Mouse (Mus musculus) MEL (cell line): ENCODE results near the gene Mrvi1. TPM values are rescaled to one million over a fixed set of nuclear protein-coding genes. Genes with fewer than 3 reads are reported as not detected.

Experiments used
- DNase-seq: peaks from one replicate; pipeline ENCODE4 v3.0.0; 2011; ENCODE audit warnings: low read depth, low spot score
- H3K27ac ChIP-seq: 2 replicates; pipeline ENCODE4 v1.5.1; 2012; ENCODE audit warnings: low read depth, mild to moderate bottlenecking, control low read depth, low read length, moderate library complexity; ENCODE audit not compliant: control insufficient read depth
- H3K27me3 ChIP-seq, 2 experiments: fragments of 150-350 bp in 1 of 2; sonication (generic) in 1 of 2; 2 replicates each; pipeline ENCODE4 v1.6.1; 2012; ENCODE audit warnings: low read length in 2 of 2, mild to moderate bottlenecking in 2 of 2, improper control_type of control experiment in 1 of 2, moderate library complexity in 1 of 2; ENCODE audit not compliant: insufficient read depth in 2 of 2, control insufficient read depth in 1 of 2
- H3K36me3 ChIP-seq, 2 experiments: 2 replicates each; pipeline ENCODE4 v1.6.1; 2012 to 2014; ENCODE audit warnings: low read length in 2 of 2, improper control_type of control experiment in 1 of 2, inconsistent platforms in 1 of 2, mild to moderate bottlenecking in 1 of 2; ENCODE audit not compliant: insufficient read depth in 2 of 2, control insufficient read depth in 1 of 2
- H3K4me1 ChIP-seq, 2 experiments: fragments of 150-350 bp in 1 of 2; sonication (generic) in 1 of 2; 2 replicates each; pipeline ENCODE4 v1.6.1; 2012; ENCODE audit warnings: low read length in 2 of 2, improper control_type of control experiment in 1 of 2, mild to moderate bottlenecking in 1 of 2; ENCODE audit not compliant: insufficient read depth in 2 of 2, control insufficient read depth in 1 of 2
- H3K4me3 ChIP-seq, 2 experiments: fragments of 150-350 bp in 1 of 2; sonication (generic) in 1 of 2; 2 replicates each; pipeline ENCODE4 v1.5.1; 2012; ENCODE audit warnings: low read depth in 2 of 2, low read length in 2 of 2, mild to moderate bottlenecking in 2 of 2, moderate library complexity in 2 of 2, control low read depth in 1 of 2, improper control_type of control experiment in 1 of 2; ENCODE audit not compliant: control insufficient read depth in 1 of 2, insufficient read depth in 1 of 2
- H3K79me2 ChIP-seq: 2 replicates; pipeline ENCODE4 v1.6.1; 2012; ENCODE audit warnings: mild to moderate bottlenecking, low read length, moderate library complexity; ENCODE audit not compliant: control insufficient read depth, poor library complexity, insufficient read depth
- H3K9ac ChIP-seq: 2 replicates; pipeline ENCODE4 v1.6.1; 2012; ENCODE audit warnings: low read depth, mild to moderate bottlenecking, control low read depth, low read length, moderate library complexity; ENCODE audit not compliant: control insufficient read depth, poor library complexity, severe bottlenecking
- H3K9me3 ChIP-seq: fragments of 150-350 bp; sonication (generic); replicated peaks from 2 replicates; pipeline ENCODE4 v1.6.1; 2012; ENCODE audit warnings: mild to moderate bottlenecking, low read length, improper control_type of control experiment, moderate library complexity; ENCODE audit not compliant: insufficient read depth
- BHLHE40 ChIP-seq: IDR thresholded peaks from 2 replicates; pipeline ENCODE4 v1.6.1; 2012; ENCODE audit warnings: low read depth, mild to moderate bottlenecking, inconsistent platforms, low read length, improper control_type of control experiment, borderline replicate concordance
- E2F4 ChIP-seq: IDR thresholded peaks from 2 replicates; pipeline ENCODE4 v1.6.1; 2011; ENCODE audit warnings: low read depth, low read length, improper control_type of control experiment, borderline replicate concordance
- ETS1 ChIP-seq: IDR thresholded peaks from 2 replicates; pipeline ENCODE4 v1.6.1; 2012; ENCODE audit warnings: low read depth, mild to moderate bottlenecking, inconsistent platforms, low read length, improper control_type of control experiment, moderate library complexity
- GATA1 ChIP-seq: IDR thresholded peaks from 2 replicates; pipeline ENCODE4 v1.6.1; 2011; ENCODE audit warnings: low read depth, low read length, improper control_type of control experiment
- HCFC1 ChIP-seq: IDR thresholded peaks from 2 replicates; pipeline ENCODE4 v1.6.1; 2012; ENCODE audit warnings: low read depth, mild to moderate bottlenecking, inconsistent platforms, low read length, improper control_type of control experiment, moderate library complexity
- JUND ChIP-seq: IDR thresholded peaks from 2 replicates; pipeline ENCODE4 v1.6.1; 2011; ENCODE audit warnings: low read depth, mild to moderate bottlenecking, improper control_type of control experiment, low read length
- KAT2A ChIP-seq: conservative IDR thresholded peaks from 2 replicates; pipeline ENCODE4 v1.6.1; 2012; ENCODE audit warnings: low read depth, low read length, improper control_type of control experiment, inconsistent platforms
- MAZ ChIP-seq: IDR thresholded peaks from 2 replicates; pipeline ENCODE4 v1.6.1; 2012; ENCODE audit warnings: low read depth, mild to moderate bottlenecking, inconsistent platforms, low read length, improper control_type of control experiment
- MEF2A ChIP-seq: IDR thresholded peaks from 2 replicates; pipeline ENCODE4 v1.6.1; 2014; ENCODE audit warnings: low read depth, mild to moderate bottlenecking, inconsistent platforms, low read length, improper control_type of control experiment; ENCODE audit not compliant: poor library complexity, insufficient replicate concordance, severe bottlenecking; ENCODE audit errors: extremely low read depth
- MXI1 ChIP-seq: IDR thresholded peaks from 2 replicates; pipeline ENCODE4 v1.6.1; 2011; ENCODE audit warnings: mild to moderate bottlenecking, low read depth, low read length, improper control_type of control experiment
- NELFE ChIP-seq: IDR thresholded peaks from 2 replicates; pipeline ENCODE4 v1.6.1; 2011; ENCODE audit warnings: low read depth, low read length, improper control_type of control experiment
- NRF1 ChIP-seq: IDR thresholded peaks from 2 replicates; pipeline ENCODE4 v1.6.1; 2014; ENCODE audit warnings: low read depth, mild to moderate bottlenecking, inconsistent platforms, low read length, improper control_type of control experiment, moderate library complexity; ENCODE audit not compliant: poor library complexity, insufficient read depth, severe bottlenecking
- POLR2AphosphoS2 ChIP-seq: IDR thresholded peaks from 2 replicates; pipeline ENCODE4 v1.6.1; 2011; ENCODE audit warnings: low read length, improper control_type of control experiment
- POLR2AphosphoS5 ChIP-seq: IDR thresholded peaks from 2 replicates; pipeline ENCODE4 v1.6.1; 2012; ENCODE audit warnings: low read depth, borderline replicate concordance, mild to moderate bottlenecking, inconsistent platforms, low read length, moderate library complexity, mixed read lengths
- RCOR1 ChIP-seq: IDR thresholded peaks from 2 replicates; pipeline ENCODE4 v1.6.1; 2012; ENCODE audit warnings: low read depth, mild to moderate bottlenecking, inconsistent platforms, low read length, improper control_type of control experiment
- SIN3A ChIP-seq: IDR thresholded peaks from 2 replicates; pipeline ENCODE4 v1.6.1; 2012; ENCODE audit warnings: low read length, improper control_type of control experiment, inconsistent platforms
- UBTF ChIP-seq: IDR thresholded peaks from 2 replicates; pipeline ENCODE4 v1.6.1; 2012; ENCODE audit warnings: low read depth, mild to moderate bottlenecking, inconsistent platforms, low read length, improper control_type of control experiment, moderate library complexity, borderline replicate concordance; ENCODE audit not compliant: insufficient read depth
- ZC3H11A ChIP-seq: IDR thresholded peaks from 2 replicates; pipeline ENCODE4 v1.6.1; 2012; ENCODE audit warnings: low read depth, mild to moderate bottlenecking, inconsistent platforms, low read length, improper control_type of control experiment
- ZNF384 ChIP-seq: IDR thresholded peaks from 2 replicates; pipeline ENCODE4 v1.6.1; 2012; ENCODE audit warnings: low read depth, mild to moderate bottlenecking, inconsistent platforms, low read length, improper control_type of control experiment
- polyA plus RNA-seq, 2 experiments: library from polyadenylated mRNA; stranded (reverse) in 1 of 2; unstranded in 1 of 2; fragments of >175 nt in 1 of 2; fragments of >200 nt in 1 of 2; gene quantifications; 2 replicates each; pipeline versions ENCODE4 v1.2.1 to v1.2.4; 2012; ENCODE audit warnings: low replicate concordance in 2 of 2, low read depth in 1 of 2; ENCODE audit not compliant: insufficient read length in 2 of 2, insufficient read depth in 1 of 2, missing spikeins in 1 of 2
- total RNA-seq: library from RNA; depleted of rRNA; stranded (reverse); fragments of 300-350 nt; gene quantifications from 2 replicates; pipeline ENCODE4 v1.2.3, GENCODE M21; 2012

The Mrvi1 gene
- total and polyA plus RNA-seq, 3 experiments, result 0.19 to 0.92 TPM; not detected in 1

DNA sequence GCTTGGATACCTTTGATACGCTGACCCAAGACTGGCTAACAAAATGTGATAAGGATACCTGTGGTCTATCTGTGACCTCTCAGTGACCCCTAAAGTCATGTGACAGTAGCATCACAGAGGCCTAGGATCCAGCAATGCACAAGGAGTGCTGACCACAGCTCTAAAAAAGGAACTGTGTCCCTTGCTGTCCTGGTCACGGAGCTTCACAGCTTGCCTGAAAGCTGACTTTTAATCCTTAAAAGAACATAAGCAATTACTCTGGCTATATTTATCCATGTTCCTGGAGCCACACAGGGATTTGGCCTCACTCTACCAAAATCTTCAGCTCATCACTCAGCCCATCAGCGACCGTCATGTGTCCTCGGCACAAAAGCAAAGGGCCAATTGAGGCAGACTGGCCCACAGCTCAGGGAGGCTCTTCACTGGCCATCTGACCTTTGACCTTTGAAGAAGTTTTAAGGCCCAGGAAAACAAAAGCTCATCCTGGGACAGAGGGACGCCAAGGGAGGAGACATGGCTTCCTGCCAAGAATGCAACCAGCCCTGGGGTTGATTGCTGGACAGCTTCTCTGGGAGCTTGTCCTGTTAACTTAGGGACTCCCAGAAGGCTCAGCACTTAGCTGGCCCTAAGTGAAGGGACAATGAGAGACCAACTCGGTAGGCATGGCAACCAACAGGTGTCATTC lies 3.5 kb upstream of the Mrvi1 start:
- no peaks in the 10 kb centered on the region for H3K79me2 ChIP-seq
- DNase-seq, result no peak
- TF ChIP-seq GATA1 (no peak), ZNF384 (no peak)

DNA sequence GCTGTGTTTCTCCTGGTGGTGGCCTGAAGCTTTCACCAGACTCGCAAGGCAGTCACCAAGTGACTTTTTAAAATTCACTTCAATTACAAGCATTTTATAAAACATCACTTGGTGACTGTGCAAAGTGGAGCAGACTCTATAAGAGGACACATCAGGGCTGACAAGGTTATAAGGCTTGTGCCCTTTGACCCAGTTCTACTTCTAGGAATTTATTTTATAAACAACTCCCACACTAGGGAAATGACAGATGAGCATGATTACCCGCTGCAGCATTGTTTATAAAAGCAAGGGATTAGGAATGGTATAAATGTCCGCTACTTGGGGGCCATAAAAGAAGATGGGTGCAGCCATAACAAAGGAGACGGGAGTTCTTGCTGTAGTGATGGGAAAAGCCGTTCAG lies 1.4 kb upstream of the Mrvi1 start:
- no peak overlapping the region for H3K9ac ChIP-seq
- no peak overlapping the region for H3K27ac ChIP-seq
- H3K4me3 ChIP-seq, result no peak overlapping the region
- DNase-seq, result no peak
- H3K9me3 ChIP-seq, result no peaks in the 10 kb centered on the region
- H3K36me3 ChIP-seq, result no peaks in the 10 kb centered on the region
- H3K79me2 ChIP-seq, result no peaks in the 10 kb centered on the region
- H3K27me3 ChIP-seq, result no peaks in the 10 kb centered on the region
- TF ChIP-seq SIN3A, result no peak
- no peak for TF ChIP-seq ZC3H11A
- no peak for TF ChIP-seq UBTF
- TF ChIP-seq POLR2AphosphoS5, result no peak
- no peak for TF ChIP-seq NELFE
- no peak for TF ChIP-seq MEF2A
- TF ChIP-seq POLR2AphosphoS2, result no peak
- TF ChIP-seq NRF1, result no peak
- TF ChIP-seq HCFC1, result no peak
- TF ChIP-seq BHLHE40, result no peak
- TF ChIP-seq E2F4, result no peak
- no peak for TF ChIP-seq JUND
- no peak for TF ChIP-seq MXI1
- no peak for TF ChIP-seq ZNF384
- TF ChIP-seq ETS1, result no peak
- no peak for TF ChIP-seq KAT2A
- TF ChIP-seq MAZ, result no peak
- TF ChIP-seq RCOR1, result no peak
- no peaks in the 10 kb centered on the region for H3K4me1 ChIP-seq

More for the DNA sequence above, 3.5 kb upstream of the Mrvi1 start:
- Histone ChIP-seq H3K36me3 (peaks cover 0 to 2% of the 10 kb centered on the region in 2 experiments; a peak in 1 of 4 replicates), H3K4me3 (no peak overlapping the region), H3K4me1 (peaks cover 0 to 10% of the 10 kb centered on the region in 2 experiments; a peak in 2 of 4 replicates), H3K9ac (no peak overlapping the region), H3K27ac (no peak overlapping the region), H3K9me3 (no peaks in the 10 kb centered on the region), H3K27me3 (no peaks in the 10 kb centered on the region)
